Mouse (Mus musculus): ENCODE results near the gene Spats1. TPM values are rescaled to one million over a fixed set of nuclear protein-coding genes. Genes with fewer than 3 reads are reported as not detected.

Spats1 gene
- total and polyA plus RNA-seq, 3 experiments: 2.5 to 2.7 (median 2.5) TPM

- H3K4me2 ChIP-seq (ENCODE audit: insufficient read depth, low read depth, poor library complexity, severe bottlenecking): no peak overlapping the region
- no peak overlapping the region for H3K9ac ChIP-seq (ENCODE audit: insufficient read depth, low read depth)
- in situ Hi-C loops (cut with MboI; ENCODE audit: low pct_ligation_motif_present, low pct_unique_long_range_greater_than_20kb, low sequenced_read_pairs): loop anchor here (25.0 kb wide), 1 partner anchor 172 kb away; the partner anchor contains the start of gene Capn11
- peaks cover 5% of the 10 kb centered on the region for H3K27me3 ChIP-seq (replicated peaks)
- dilution Hi-C loops (cut with MboI; ENCODE audit: extremely low pct_ligation_motif_present, extremely low pct_unique_long_range_greater_than_20kb, low sequenced_read_pairs): no loop called here
- H3K4me1 ChIP-seq (ENCODE audit: control insufficient read depth in 1 of 2, insufficient read depth in 2 of 2): peaks cover 11 to 19% of the 10 kb centered on the region in 2 experiments
- H3K9me3 ChIP-seq (replicated peaks; ENCODE audit: low read length): peaks cover 6% of the 10 kb centered on the region
- H3K36me3 ChIP-seq (replicated peaks in 1 of 2; ENCODE audit: control insufficient read depth in 1 of 2, insufficient read depth in 1 of 2, low read length in 1 of 2): no peaks in the 10 kb centered on the region
- H3K79me2 ChIP-seq (replicated peaks; ENCODE audit: control insufficient read depth, extremely low read depth, insufficient read depth, poor library complexity, severe bottlenecking): no peaks in the 10 kb centered on the region
- DNase-seq (ENCODE audit: extremely low read depth): no peak
- no peak overlapping the region for H3K4me3 ChIP-seq (replicated peaks in 1 of 3; ENCODE audit: low read depth in 2 of 3, low read length in 2 of 3, poor library complexity in 1 of 3)
- H3K27ac ChIP-seq (ENCODE audit: insufficient read depth, low read depth): no peak overlapping the region
- TF ChIP-seq USF2 (conservative IDR thresholded peaks at IDR 0.05; ENCODE audit: low read depth, low read length) (no peak), MXI1 (IDR thresholded peaks at IDR 0.05; ENCODE audit: low read depth, low read length) (no peak), MAZ (IDR thresholded peaks at IDR 0.05; ENCODE audit: low read depth, low read length) (no peak), EP300 (IDR thresholded peaks at IDR 0.05; ENCODE audit: low read length) (no peak), BHLHE40 (IDR thresholded peaks at IDR 0.05; ENCODE audit: low read depth, low read length) (no peak), SMC3 (IDR thresholded peaks at IDR 0.05; ENCODE audit: low read depth, low read length) (no peak), RAD21 (IDR thresholded peaks at IDR 0.05; ENCODE audit: low read depth, low read length) (no peak), ZMIZ1 (IDR thresholded peaks at IDR 0.05; ENCODE audit: low read depth, low read length) (no peak), NELFE (IDR thresholded peaks at IDR 0.05; ENCODE audit: low read depth, low read length) (no peak), GABPA (IDR thresholded peaks at IDR 0.05; ENCODE audit: insufficient replicate concordance, low read depth, low read length) (no peak), SIN3A (IDR thresholded peaks at IDR 0.05; ENCODE audit: low read length) (no peak), HCFC1 (IDR thresholded peaks at IDR 0.05; ENCODE audit: low read depth, low read length) (no peak), JUN (IDR thresholded peaks at IDR 0.05; ENCODE audit: insufficient read depth, low read depth, low read length) (no peak), TCF12 (IDR thresholded peaks at IDR 0.05; ENCODE audit: low read depth, low read length) (no peak), KAT2A (IDR thresholded peaks at IDR 0.05; ENCODE audit: insufficient replicate concordance, low read length) (no peak), JUND (conservative IDR thresholded peaks at IDR 0.05; ENCODE audit: low read depth, low read length) (no peak), ETS1 (conservative IDR thresholded peaks at IDR 0.05; ENCODE audit: low read depth, low read length) (no peak), MYC (IDR thresholded peaks at IDR 0.05; ENCODE audit: low read depth, low read length) (no peak), POLR2A (IDR thresholded peaks at IDR 0.05; ENCODE audit: low read depth, low read length) (no peak), E2F4 (IDR thresholded peaks at IDR 0.05; ENCODE audit: insufficient replicate concordance, low read depth, low read length) (no peak)
These were observed 15.4 kb upstream of the Spats1 start for GRCm38 (mm10) chr17:45490532-45491154.

- Histone ChIP-seq H3K4me3 (replicated peaks in 1 of 3; ENCODE audit: low read depth in 2 of 3, low read length in 2 of 3, poor library complexity in 1 of 3) (no peak overlapping the region), H3K9ac (ENCODE audit: insufficient read depth, low read depth) (no peak overlapping the region), H3K27me3 (replicated peaks) (peaks cover 5% of the 10 kb centered on the region), H3K27ac (ENCODE audit: insufficient read depth, low read depth) (no peak overlapping the region), H3K79me2 (replicated peaks; ENCODE audit: control insufficient read depth, extremely low read depth, insufficient read depth, poor library complexity, severe bottlenecking) (no peaks in the 10 kb centered on the region), H3K9me3 (replicated peaks; ENCODE audit: low read length) (peaks cover 6% of the 10 kb centered on the region), H3K4me2 (ENCODE audit: insufficient read depth, low read depth, poor library complexity, severe bottlenecking) (no peak overlapping the region), H3K36me3 (replicated peaks in 1 of 2; ENCODE audit: control insufficient read depth in 1 of 2, insufficient read depth in 1 of 2, low read length in 1 of 2) (no peaks in the 10 kb centered on the region), H3K4me1 (ENCODE audit: control insufficient read depth in 1 of 2, insufficient read depth in 2 of 2) (peaks cover 15 to 19% of the 10 kb centered on the region in 2 experiments)
- no peak for TF ChIP-seq ZKSCAN1 (IDR thresholded peaks at IDR 0.05; ENCODE audit: borderline replicate concordance, low read depth, low read length)
- no peak for TF ChIP-seq TCF12 (IDR thresholded peaks at IDR 0.05; ENCODE audit: low read depth, low read length)
- TF ChIP-seq POLR2A (IDR thresholded peaks at IDR 0.05; ENCODE audit: low read depth, low read length): no peak
- no peak for TF ChIP-seq TBP (conservative IDR thresholded peaks at IDR 0.05; ENCODE audit: low read depth, low read length)
- no peak for TF ChIP-seq ZNF384 (IDR thresholded peaks at IDR 0.05; ENCODE audit: low read depth, low read length)
- TF ChIP-seq CHD2 (IDR thresholded peaks at IDR 0.05; ENCODE audit: low read length): no peak
- TF ChIP-seq EP300 (IDR thresholded peaks at IDR 0.05; ENCODE audit: low read length): no peak
- in situ Hi-C loops (cut with MboI; ENCODE audit: low pct_ligation_motif_present, low pct_unique_long_range_greater_than_20kb, low sequenced_read_pairs) (loop anchor here (25.0 kb wide), 1 partner anchor 173 kb away; the partner anchor contains the start of gene Capn11), dilution Hi-C loops (cut with MboI; ENCODE audit: extremely low pct_ligation_motif_present, extremely low pct_unique_long_range_greater_than_20kb, low sequenced_read_pairs) (no loop called here)
- no peak for DNase-seq (ENCODE audit: extremely low read depth)
These were observed 14.5 kb upstream of the Spats1 start for GRCm38 (mm10) chr17:45489736-45490135.

All from CH12.LX (cell line).